Mouse (Mus musculus) embryonic fibroblast, embryonic 13.5 days (primary cell): ENCODE measurements at regions not wholly inside any gene's neighbourhood (a gene's known extent, or its start where the extent isn't known, plus 50 kb on each side); places are given as distances from the start of the nearest gene placed in this dataset.

Experiments
- CTCF ChIP-seq: IDR thresholded peaks from 2 replicates; pipeline ENCODE4 v1.5.1; 2011; ENCODE audit warnings: mild to moderate bottlenecking, control low read depth, low read length, moderate library complexity, borderline replicate concordance; ENCODE audit not compliant: insufficient read depth
- POLR2A ChIP-seq: IDR thresholded peaks from 2 replicates; pipeline ENCODE4 v1.6.1; 2011; ENCODE audit warnings: low read depth, mild to moderate bottlenecking, control low read depth, low read length, moderate library complexity

GRCm38 (mm10) chr8:18258287-18258961, 719.6 kb downstream of the Defb40 start:
- TF ChIP-seq CTCF (no peak), POLR2A (no peak)
